Mouse (Mus musculus) G1E-ER4 (cell line): Measurements from ENCODE around the gene Sema3b. TPM values are rescaled to one million over a fixed set of nuclear protein-coding genes. Genes with fewer than 3 reads are reported as not detected.

ENCODE experiments used
- GATA1 ChIP-seq: IDR thresholded peaks from one replicate; pipeline ENCODE4 v1.8.0; 2012; ENCODE audit warnings: low read length, inconsistent platforms
- polyA plus RNA-seq: library from polyadenylated mRNA; stranded (reverse); fragments of >175 nt; gene quantifications from 2 replicates; pipeline ENCODE4 v1.2.3, GENCODE M21; 2012

The Sema3b gene
- polyA plus RNA-seq, 1 experiment: not detected

DNA sequence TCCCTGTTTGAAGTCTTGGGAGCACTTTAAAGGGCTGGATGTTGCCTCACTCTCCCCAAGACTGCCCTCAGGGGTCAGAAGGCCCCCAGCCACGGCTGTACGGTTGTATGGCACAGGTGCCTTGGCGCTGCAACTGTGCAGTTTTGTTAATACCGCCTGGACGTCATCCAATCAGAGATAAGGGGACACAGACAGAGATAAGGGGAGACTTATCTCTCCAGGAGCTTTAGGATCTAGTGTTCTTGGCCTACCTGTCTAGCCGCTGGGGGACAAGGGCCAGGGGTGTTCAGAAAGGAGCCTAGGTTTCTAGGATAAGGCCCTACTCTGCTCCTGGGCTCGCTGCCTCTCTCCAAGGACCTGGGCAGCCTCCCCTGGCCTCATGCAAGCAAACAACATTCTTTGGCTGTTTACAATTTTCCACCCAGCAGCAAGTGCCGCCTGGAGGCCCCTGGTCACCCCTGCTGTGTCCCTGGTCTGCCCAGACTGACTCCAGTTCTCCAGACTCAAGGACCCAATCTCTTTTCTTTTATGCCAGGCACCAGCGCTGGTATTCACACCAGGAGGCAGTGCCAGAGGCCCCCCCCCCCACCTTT, 1.3 kb downstream of the Sema3b start:
- no peak for TF ChIP-seq GATA1

DNA sequence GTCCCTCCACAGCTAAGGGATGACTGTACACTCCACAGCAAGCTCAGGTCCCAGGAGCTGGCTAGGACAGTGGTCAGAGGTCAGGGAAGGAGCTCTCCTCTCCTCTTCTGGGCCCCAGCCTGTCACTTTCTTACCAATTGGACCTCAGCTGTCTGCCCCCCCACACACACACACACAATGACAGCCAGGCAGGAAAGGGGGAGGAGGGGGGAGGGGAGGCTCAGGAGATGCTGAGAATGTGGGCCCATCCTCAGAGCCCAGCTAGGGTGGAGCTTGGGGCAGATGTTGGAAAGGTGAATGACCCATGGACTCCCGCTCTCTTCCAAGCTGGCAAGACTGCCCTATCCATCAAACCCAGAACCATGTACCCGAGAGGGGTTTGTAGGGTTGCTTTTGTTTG, 2.0 kb downstream of the Sema3b start:
- no peak for TF ChIP-seq GATA1

DNA sequence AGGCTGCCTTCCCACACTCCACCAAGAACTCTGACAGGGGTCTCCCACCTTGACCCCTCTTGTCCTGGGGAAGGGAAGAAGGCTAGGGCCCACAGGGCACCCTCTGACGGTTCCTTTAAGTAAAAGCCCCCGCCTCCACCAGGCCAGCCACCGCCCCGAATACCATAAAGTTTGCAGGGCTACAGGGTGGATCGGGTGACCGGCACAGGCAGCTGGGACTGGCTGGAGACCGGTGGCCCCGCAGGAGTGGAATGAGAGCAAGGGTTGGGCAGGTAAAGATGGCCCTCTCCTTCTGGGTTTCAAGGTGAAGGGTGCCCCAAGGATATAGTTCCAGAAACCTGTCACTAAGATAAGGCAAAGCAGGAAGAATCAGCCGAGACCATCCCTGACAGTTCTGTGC, 2.4 kb downstream of the Sema3b start:
- TF ChIP-seq GATA1: no peak

DNA sequence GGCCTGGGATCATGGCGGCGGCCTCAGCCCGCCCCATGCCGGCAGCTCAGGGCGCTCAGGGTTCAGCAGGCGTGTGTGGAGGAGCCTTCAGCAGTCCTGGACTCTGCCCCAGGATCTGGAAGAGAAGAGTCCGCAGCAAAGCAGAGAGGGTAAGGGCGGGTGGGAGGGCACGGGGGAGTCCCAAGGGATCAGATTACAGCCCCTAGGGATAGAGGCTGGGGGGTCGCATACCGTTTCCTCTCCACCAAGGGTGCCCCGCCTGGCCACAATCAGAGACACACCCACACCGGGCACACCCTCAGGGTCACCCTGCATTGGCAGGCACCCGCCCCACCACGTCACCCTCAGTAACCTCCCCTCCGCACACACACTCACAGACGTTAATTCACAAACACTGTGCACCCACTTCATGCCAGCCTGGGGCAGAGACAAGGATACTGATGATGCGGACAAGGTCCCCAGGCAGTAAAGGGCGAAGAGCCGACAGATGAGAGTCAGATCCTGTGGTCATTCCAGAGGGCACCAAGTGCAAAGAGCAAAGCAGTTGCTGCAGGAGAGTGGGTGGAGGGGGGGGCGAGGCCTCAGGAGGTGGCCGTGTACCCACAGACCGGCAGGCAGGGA, 3.9 kb downstream of the Sema3b start:
- no peak for TF ChIP-seq GATA1

DNA sequence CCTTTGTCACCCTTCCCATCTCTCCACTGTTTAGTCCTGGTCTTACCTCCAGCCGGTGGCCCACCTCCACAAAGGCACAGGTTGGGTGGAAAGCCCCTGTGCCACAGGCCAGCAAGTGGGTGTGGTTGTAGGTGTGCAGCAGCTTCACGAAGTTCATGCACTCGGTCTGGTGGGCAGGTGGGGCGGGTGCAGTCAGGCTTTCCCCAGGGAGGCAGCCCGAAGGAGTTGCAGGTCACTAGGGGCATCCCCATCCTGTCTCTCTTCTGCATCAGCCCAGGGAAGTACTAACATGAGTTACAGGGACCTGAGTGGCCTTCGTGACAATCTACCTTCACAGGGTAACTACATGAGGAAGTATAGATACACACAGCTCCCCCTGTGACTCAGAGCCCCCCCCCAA, 5.8 kb downstream of the Sema3b start:
- TF ChIP-seq GATA1: no peak

DNA sequence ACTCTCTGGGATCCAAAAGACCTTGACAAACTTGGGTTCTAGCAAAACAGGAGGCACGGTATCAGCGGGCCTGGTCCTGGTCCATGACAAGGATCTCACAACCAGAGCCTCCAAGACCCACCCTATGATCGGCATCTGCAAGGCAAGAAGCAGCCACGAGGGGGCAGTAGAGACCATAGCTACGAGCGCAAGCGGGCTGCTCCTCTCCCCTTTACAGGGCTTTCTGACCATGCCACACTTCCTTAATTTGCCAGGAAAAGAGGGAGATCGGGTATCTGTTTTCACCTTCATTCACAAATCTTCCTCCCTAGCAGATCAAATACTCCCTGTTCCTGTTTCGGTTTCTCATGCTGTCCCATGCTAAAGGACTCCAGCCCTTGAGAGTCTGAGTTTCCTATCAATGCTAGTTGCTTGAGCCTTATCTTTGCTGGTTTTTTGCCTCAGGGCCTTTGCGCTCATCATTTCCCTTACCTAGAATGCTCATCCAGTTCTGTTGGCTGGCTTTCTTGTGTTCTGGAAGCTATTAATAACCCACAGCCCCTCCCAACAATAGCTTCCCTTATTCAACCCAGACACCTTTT, 6.9 kb downstream of the Sema3b start:
- no peak for TF ChIP-seq GATA1

DNA sequence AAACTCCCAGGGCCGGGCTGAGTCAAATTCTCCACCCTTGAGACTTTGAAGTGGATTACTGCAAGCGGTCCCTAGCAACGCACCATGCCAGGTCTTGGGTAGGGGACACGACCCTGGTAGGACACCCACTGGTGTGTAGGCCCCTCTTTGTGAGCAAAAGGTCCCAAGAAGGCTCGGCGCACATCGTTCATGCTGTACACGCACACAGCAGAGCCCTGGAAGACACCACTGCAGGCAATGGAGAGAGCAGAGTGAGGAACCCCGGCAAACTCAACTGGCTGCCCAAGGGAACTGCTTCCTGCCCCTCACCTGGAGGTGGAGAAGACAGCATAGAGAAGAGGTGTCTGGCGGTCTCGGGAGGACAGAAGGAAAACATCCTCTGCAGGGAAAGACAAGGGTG, 7.8 kb downstream of the Sema3b start:
- no peak for TF ChIP-seq GATA1

DNA sequence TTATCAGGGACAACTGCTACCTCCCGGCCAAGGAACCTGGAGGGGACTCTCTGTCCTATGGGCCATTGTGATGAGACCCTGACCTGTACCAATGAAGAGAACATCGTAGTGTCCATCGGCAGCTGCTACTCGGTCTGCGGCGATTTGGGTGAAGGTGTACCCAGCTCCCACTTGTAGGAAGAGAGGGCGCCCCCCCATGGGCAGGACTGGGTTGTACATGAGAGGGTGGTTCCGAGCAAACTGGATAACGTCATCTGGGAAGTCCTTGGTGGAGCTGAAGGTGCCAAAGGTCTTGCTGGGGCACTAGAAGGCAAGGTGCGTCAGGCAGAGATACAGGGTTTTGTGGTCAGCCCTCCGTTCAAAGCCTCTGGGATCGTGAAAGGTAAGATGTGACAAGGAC, 8.3 kb downstream of the Sema3b start:
- TF ChIP-seq GATA1: no peak

DNA sequence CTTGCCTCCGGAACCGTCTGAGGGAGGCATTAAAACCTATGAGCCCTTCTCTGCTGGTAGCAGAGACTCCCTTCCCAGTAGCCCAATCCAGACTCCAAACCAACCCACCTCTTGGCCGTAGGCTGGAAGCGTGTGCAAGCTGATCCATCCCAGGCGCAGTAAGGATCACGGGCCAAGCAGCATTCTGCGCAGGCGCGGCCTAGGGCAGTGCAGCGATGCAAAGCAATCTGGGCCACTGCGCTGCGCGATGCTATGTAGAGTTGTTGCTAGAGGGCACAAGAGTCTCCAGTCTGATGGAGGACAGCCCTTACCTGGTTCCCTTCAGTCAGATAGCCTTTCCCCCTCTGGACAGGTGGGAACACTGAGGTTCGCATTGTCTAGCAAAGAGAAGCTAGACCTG, 9.2 kb downstream of the Sema3b start:
- no peak for TF ChIP-seq GATA1

DNA sequence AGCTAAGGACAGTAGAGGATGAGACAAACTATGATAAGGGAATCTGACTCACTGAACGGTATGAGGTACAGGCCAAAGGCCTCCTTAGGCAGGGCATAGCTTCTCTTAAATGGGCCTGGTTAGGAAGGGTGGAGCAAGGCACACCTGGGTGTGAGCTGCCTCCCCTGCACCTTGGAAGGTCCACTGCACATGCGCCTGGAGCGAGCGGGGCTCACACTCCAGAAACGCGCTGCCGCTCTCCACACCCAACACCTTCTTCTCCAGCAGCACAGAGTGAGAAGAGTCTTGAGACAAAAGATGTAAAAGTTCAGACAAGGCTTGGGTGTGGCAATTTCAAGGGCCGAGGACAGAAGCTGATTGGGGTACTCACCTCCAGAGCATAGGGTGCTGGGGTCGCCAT, 9.6 kb downstream of the Sema3b start:
- no peak for TF ChIP-seq GATA1

DNA sequence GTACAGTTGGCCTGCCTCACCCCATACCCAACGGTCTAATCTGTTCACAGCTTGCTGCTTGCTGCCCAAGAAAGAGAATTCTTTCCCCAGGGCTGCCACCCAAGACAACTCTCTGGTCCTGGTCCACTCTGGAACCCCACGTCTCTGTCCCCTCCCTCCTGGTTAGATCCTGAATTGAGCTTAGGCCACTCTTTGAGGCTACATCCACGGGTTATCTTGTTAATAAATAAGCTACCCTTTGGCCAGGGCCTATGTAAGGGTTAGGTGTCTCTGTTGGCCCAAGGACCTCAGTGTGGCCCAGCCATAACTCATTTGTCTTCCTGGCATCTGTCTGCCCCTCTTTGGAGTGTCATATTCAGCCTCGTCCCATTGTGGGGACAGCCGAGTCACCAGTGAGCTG, 10.6 kb downstream of the Sema3b start:
- no peak for TF ChIP-seq GATA1

DNA sequence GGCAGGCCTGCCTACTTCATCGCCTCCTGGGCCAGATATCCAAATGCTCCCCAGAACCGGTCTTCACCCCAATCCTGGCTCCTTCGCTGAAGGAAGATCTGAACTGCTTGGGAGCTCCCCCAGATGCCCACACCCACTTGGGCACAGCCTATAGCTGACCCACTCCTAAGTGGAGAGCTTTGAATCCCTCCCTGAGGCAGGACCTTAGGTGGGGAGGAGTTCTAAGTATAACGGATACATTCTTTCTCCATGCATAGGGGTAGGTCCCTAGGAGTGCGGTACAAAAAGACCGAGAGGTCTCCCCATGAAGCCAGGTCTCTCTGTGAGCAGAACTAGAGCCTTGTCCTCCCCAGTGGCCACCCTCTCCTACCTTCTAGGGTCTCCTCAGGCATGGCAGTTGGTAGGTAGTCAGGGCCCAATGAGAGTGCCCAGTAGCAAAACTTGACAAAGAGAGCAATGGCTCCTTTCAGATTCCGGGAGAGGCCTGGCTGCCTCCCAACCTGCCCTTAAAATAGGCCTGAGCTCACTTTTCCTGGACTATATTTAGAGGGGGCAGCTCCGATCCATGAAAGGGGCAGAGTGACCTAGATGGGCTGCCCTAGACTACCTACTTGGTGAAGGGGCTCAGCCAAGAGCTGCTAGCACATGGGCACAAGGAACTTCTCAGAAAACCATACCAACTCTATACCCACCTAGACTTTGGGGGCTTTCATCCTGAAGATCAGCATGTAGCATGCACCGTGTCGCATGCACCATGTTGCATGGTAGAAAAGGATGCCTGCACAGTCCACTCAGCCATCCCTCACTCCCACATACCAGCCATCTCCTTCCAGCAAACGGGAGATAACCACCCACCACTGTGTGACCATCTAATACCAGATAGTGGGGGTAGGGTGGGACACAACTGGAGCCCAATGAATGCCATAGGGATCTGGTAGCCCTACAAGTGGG, 12.1 kb downstream of the Sema3b start:
- TF ChIP-seq GATA1: no peak

DNA sequence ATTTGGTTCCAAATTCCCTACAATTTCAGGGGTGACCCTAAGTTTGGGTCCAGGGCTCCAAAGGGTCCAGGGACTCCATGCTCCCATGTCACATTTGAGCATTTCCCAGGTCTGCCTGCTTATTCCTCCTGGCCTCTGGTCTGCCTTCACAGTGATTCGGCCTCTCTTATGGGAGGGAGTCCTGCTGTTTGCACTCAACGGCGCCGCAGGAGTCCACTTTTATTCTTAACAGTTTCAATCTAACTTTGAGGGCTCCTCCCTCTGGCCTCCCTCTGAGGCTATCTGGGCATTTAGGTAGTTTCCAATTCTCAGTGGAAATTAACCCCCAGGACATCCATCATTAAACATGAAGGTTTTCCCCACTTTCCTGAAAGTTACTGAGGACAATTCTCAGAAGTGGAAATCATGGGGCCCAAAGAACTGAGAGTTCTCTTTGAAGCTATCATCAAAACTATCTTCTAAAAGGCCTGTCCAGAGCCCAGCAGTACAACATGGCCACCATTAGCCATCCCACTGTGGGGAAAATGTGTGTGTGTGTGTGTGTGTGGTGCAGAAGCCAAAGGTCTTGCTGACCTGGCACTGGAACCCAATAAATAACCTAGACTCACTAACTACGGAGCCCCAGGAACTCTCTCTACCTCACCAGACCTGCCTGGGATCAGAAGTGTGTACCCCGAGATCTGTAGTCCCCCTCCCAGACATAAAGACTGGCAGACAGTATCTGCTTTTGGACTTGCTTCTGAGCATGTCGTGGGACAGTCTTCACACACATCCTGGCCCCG, 14.6 kb downstream of the Sema3b start:
- TF ChIP-seq GATA1: no peak

DNA sequence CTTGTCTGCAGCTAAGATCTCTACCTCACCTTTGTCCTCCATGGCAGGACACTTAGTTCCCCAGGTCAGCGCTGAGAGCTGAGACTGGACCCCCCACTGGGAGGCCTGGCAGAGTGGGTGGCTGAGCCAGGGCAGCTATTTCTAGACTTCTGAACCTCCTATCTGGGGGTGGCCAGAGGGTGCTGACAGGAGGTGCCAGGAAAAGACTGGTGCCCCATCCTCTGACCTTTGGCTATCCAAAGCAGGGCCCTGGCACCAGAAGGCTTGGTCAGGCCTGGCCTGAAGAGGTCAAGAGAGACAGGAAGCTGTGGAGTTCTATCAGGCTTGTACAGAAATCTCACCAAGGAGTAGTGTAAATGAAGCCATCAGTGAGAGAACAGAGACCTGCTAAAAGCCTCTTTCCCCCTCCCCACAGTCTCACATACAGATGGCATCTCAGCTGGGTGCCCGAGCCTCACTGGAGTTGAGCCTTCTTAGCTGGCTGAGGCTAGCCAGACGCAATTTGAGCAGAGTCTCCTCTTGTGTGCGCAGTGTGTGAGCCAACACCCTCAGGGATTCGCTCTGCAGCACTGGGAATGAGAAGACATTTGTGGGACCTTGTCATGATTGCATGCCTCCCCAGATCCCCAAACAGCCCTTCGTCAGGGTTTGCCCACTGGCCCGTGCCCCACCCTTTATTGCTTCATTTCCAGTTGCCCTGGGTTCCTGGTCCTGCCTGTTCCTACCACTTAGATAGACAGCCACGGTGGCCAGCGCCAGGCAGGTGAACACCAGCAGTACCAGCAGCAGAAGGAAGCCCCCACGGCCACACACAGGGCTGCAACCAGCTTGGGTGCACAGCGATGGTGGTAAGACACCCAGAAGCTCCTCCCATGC, 15.7 kb downstream of the Sema3b start:
- no peak for TF ChIP-seq GATA1

DNA sequence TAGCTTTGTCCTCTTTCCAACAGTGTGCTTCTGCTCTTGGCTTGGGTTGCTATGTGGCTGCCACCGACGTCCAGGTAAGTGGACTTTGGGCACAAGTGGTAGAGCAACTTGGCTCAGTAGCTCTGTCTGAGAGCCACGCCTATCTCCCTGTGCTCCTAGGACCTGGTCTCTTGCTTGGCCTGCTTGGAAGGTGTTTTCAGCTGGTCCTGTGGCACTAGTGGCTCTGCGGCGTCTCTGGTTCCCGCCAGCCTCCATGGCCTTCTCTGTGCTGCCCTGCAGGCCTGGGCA, 18.3 kb downstream of the Sema3b start:
- TF ChIP-seq GATA1: no peak
